Mouse (Mus musculus) myocyte (in vitro differentiated cells): ENCODE data around the gene Syt1.

Source experiments
- E2F4 ChIP-seq: IDR thresholded peaks from one replicate; pipeline ENCODE4 v1.6.1; 2011; ENCODE audit warnings: mild to moderate bottlenecking, control low read depth, moderate library complexity; ENCODE audit not compliant: insufficient read depth
- MAX ChIP-seq: IDR thresholded peaks from one replicate; pipeline ENCODE4 v1.6.1; 2011; ENCODE audit warnings: low read depth, mild to moderate bottlenecking, control low read depth
- POLR2A ChIP-seq: IDR thresholded peaks from one replicate; pipeline ENCODE4 v1.6.1; 2011; ENCODE audit warnings: low read depth, mild to moderate bottlenecking, control low read depth, moderate library complexity; ENCODE audit not compliant: insufficient read length
- POLR2AphosphoS2 ChIP-seq: IDR thresholded peaks from one replicate; pipeline ENCODE4 v1.6.1; 2011; ENCODE audit warnings: low read depth, control low read depth; ENCODE audit not compliant: insufficient read length
- REST ChIP-seq: IDR thresholded peaks from one replicate; pipeline ENCODE4 v1.6.1; 2011; ENCODE audit warnings: mild to moderate bottlenecking, control low read depth, moderate library complexity; ENCODE audit not compliant: insufficient read depth, insufficient read length
- SRF ChIP-seq: IDR thresholded peaks from one replicate; pipeline ENCODE4 v1.6.1; 2011; ENCODE audit warnings: low read depth; ENCODE audit not compliant: control insufficient read depth, insufficient read length
- TCF12 ChIP-seq: IDR thresholded peaks from one replicate; pipeline ENCODE4 v1.6.1; 2011; ENCODE audit warnings: mild to moderate bottlenecking, control low read depth; ENCODE audit not compliant: poor library complexity, insufficient read depth, severe bottlenecking
- USF1 ChIP-seq: IDR thresholded peaks from one replicate; pipeline ENCODE4 v1.6.1; 2011; ENCODE audit warnings: low read depth, mild to moderate bottlenecking, control low read depth, moderate library complexity

GRCm38 (mm10) chr10:108904371-108904770 lies 106.4 kb downstream of the Syt1 start:
- TF ChIP-seq POLR2A (no peak), POLR2AphosphoS2 (no peak), USF1 (no peak), REST (no peak), SRF (no peak), MAX (no peak), TCF12 (no peak), E2F4 (no peak)
